Mouse (Mus musculus) embryonic fibroblast, embryonic 13.5 days (primary cell): Measurements from ENCODE around the gene Ttyh3. TPM values are rescaled to one million over a fixed set of nuclear protein-coding genes. Genes with fewer than 3 reads are reported as not detected.

Experiments
- H3K27ac ChIP-seq: 2 replicates; pipeline ENCODE4 v1.5.1; 2012; ENCODE audit warnings: low read length, control low read depth, inconsistent platforms; ENCODE audit not compliant: insufficient read depth
- H3K4me1 ChIP-seq: 2 replicates; pipeline ENCODE4 v1.6.1; 2011; ENCODE audit warnings: low read length; ENCODE audit not compliant: control insufficient read depth, insufficient read depth
- H3K4me3 ChIP-seq: 2 replicates; pipeline ENCODE4 v1.5.1; 2011; ENCODE audit warnings: mild to moderate bottlenecking, control low read depth, low read length; ENCODE audit not compliant: insufficient read depth
- CTCF ChIP-seq: IDR thresholded peaks from 2 replicates; pipeline ENCODE4 v1.5.1; 2011; ENCODE audit warnings: mild to moderate bottlenecking, control low read depth, low read length, moderate library complexity, borderline replicate concordance; ENCODE audit not compliant: insufficient read depth
- POLR2A ChIP-seq: IDR thresholded peaks from 2 replicates; pipeline ENCODE4 v1.6.1; 2011; ENCODE audit warnings: low read depth, mild to moderate bottlenecking, control low read depth, low read length, moderate library complexity
- polyA plus RNA-seq: library from polyadenylated mRNA; stranded (reverse); fragments of >200 nt; gene quantifications from 2 replicates; pipeline ENCODE4 v1.2.4, GENCODE M21; 2011; ENCODE audit warnings: low read depth; ENCODE audit not compliant: missing spikeins, insufficient read length

Ttyh3 gene
- polyA plus RNA-seq, 1 experiment, result 95.0 TPM

DNA sequence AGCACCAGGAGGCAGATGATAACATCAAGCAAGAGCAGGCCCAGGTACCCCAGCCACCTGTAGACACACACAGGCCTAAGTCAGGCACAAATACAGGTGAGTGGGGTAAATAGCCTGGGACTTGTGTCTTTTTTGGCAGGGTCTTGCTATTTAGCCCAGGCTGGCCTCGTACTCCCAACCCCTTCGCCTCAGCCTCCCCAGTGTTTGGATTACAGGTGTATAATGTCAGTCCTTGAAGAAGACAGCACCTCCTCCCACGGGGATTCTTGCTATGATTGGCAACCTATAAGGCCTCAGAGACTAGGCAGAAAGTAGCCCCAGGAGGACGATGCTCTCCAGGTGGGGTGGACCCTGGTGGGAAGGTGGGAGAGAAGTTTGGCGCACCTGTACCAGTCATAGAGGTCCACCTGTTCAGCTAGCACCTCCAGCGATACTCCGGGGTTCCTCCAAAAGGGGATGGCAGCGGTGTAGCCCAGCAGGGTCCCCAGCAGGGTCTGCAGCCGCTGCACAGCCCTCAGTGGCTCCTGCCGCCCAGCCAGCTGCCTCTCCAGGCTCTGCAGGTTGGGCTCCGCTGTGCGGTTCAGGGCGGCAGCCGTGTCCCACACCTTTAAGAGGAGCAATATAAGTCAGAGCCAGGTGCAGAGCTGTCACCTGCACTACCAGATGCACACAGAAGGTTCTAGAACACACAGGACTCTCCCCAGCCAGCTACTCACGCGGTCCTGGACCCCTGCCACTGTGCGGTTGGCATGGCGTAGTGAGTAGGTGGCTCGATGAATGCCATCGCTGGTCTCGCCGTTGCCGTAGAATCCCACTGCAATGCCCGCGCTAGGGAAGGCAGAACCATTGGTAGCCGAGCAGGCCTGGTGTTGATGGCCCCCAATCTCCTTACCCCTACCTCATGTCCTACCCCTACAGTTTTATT lies 13.8 kb downstream of the Ttyh3 start:
- no peak overlapping the region for H3K4me3 ChIP-seq
- no peaks in the 10 kb centered on the region; the same call in 1 of the 2 replicates for H3K4me1 ChIP-seq
- TF ChIP-seq CTCF (no peak), POLR2A (no peak)
- no peak overlapping the region for H3K27ac ChIP-seq

DNA sequence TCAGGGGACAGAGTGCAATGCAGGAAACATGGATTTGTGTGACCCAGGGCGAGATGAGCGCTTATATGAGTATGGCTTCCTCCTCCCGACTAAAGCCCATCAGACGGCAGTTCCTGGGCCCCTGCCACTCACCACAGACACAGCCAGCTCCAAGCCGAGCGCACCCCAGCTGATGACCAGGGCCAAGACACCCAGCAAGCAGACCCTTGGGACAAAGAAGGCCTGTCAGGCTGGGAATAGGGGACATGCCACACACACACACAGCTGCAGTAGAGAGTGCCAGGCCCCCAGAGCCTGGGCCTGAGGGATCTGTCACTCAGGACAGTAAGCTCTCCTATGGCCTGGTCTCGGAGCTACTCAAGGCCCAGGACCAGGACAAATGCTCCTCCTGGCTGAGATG lies 15.4 kb downstream of the Ttyh3 start:
- Histone ChIP-seq H3K4me3 (no peak overlapping the region), H3K27ac (no peak overlapping the region), H3K4me1 (no peaks in the 10 kb centered on the region)
- TF ChIP-seq CTCF (no peak), POLR2A (no peak)

DNA sequence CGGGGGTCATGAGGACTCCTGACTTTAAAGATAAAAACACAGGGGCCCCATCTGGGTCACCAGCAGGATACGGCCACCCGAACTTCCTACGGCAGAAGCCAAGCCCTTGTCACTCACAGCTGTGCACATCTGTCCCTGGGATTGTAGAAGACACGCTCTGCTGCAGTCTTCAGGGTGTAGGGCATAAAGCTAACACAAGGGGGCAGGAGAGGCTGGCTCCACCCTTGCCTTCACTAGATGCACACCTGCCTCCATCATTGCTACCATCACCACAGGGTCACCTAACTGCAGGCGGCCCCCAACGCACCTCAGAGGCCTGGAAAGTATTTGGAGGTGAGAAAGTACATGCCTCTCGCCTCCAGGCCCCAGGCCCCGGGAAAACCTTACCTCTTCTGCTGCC lies 19.8 kb downstream of the Ttyh3 start:
- Histone ChIP-seq H3K4me1 (no peaks in the 10 kb centered on the region), H3K4me3 (no peak overlapping the region), H3K27ac (no peak overlapping the region)
- TF ChIP-seq CTCF (peak; percentile 58; the same call in 1 of the 2 replicates), POLR2A (no peak)

DNA sequence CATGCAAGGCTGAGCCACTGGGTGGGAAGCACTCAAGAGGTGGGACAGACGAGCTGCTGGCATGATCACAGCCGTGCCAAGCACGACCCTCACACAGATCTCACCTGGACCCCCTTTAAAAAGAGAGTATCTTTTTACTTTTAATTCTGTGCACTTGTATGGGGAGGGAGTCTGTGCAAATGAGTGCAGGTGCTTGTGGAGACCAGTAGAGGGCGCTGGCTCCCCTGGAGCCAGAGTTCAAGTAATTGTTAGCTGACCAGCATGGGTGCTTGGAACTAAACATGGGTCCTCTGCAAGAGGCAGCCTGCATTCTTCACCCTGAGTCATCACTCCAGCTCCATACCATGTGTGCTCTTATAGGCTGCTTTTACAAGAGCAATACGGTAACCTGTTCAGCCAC lies 21.3 kb downstream of the Ttyh3 start:
- H3K4me1 ChIP-seq, result no peaks in the 10 kb centered on the region
- no peak overlapping the region for H3K4me3 ChIP-seq
- H3K27ac ChIP-seq, result no peak overlapping the region
- TF ChIP-seq CTCF (no peak), POLR2A (no peak)

DNA sequence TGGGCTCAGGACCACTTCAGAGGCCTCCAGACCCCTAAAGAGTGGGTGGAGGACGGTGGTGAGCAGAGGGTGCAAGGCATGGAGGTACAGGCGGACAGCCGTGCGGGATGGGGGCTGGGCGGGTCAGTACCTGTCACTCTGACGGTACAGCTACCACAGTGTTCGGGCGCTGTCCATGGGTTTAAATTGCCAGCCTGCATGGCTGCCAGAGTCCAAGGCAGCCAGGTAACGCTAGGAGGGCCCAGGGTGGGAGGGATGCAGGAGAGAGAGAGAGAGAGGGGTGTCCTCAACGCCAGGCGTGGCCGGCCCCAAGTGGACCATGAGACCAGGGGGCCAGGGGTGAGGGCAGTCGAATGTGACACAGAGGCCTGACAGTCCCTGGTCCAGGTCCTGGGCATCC lies 23.9 kb downstream of the Ttyh3 start:
- H3K4me1 ChIP-seq, result peaks cover 2% of the 10 kb centered on the region; the same call in 1 of the 2 replicates
- TF ChIP-seq CTCF (no peak), POLR2A (no peak)
- H3K4me3 ChIP-seq, result no peak overlapping the region
- no peak overlapping the region for H3K27ac ChIP-seq

DNA sequence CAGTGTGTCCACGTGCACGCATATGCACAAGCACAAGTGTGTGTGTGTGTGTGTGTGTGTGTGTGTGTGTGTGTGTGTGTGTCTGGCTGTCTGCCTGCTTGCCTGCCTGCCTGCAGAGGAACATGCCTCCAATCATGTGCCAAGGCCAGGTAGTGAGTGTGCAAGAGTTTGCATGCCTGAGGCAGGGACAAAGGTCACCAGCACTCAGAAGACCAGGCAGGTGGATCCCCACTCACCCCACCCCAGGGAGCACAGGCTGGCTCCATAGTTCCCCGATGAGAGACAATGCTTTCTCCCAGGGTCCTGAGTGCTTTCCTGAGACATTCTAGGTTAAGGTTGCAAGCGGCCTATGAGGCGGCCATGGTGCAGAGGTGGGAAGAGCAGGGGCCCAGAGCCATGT lies 24.6 kb downstream of the Ttyh3 start:
- Histone ChIP-seq H3K27ac (no peak overlapping the region), H3K4me1 (peaks cover 2% of the 10 kb centered on the region; the same call in 1 of the 2 replicates), H3K4me3 (no peak overlapping the region)
- TF ChIP-seq CTCF, result no peak
- TF ChIP-seq POLR2A, result no peak

DNA sequence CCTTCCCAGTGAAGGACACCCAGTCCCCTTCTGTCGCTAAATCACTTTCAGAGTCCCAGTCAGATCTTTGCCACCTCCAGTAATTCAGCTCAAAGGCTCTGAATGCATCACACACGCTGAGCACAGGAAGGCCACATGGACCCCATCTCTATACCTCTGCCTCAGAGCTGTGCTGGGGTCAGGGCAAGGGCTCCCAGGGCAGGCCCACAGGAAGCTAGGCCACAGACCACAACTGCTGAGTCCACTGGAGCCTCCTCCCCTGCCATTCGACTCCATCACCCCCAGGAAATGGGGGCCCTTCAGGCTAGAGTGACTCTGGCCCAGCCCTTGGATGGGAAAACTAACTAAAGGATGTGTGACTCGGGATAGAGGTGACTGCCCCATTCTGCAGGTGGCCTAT lies 25.0 kb downstream of the Ttyh3 start:
- no peak overlapping the region for H3K4me3 ChIP-seq
- H3K4me1 ChIP-seq, result peaks cover 2% of the 10 kb centered on the region; the same call in 1 of the 2 replicates
- TF ChIP-seq POLR2A (no peak), CTCF (no peak)
- H3K27ac ChIP-seq, result no peak overlapping the region

DNA sequence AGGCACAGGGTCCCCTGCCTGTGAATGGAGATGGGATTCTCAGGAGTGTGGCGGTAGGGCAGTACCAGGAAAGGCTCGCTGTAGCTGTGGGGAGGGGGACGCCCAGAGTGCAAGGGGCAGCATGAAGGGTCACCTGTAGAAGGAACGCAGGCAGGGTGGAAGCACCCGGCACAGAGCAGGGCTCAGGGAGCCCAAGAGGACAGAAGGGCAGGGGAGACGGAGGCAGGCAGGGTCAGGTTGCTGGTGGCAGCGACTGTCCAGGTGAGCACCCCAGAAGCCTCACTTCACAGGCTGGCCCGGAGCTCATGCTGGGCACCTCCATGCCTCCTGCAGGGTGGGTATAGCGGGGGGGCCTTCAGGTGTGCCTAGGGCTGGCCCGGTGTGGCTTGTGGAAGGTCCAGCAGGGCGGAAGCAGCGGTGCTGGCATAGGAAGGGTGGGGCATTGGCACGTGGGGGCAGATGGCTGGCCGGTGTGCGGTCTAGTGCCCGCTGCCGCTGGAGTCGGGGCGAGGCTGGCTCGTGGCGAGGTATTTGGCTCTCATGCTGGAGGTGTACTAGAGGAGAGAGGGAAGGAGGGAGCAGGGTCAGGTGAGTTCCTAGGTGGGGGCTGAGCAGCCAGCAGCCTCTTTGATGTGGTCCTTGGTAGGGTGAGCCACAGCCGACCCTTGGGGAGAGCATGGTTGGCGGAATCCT lies 25.7 kb downstream of the Ttyh3 start:
- H3K4me3 ChIP-seq, result no peak overlapping the region
- H3K4me1 ChIP-seq, result peaks cover 2% of the 10 kb centered on the region; the same call in 1 of the 2 replicates
- TF ChIP-seq CTCF, result no peak
- H3K27ac ChIP-seq, result no peak overlapping the region

DNA sequence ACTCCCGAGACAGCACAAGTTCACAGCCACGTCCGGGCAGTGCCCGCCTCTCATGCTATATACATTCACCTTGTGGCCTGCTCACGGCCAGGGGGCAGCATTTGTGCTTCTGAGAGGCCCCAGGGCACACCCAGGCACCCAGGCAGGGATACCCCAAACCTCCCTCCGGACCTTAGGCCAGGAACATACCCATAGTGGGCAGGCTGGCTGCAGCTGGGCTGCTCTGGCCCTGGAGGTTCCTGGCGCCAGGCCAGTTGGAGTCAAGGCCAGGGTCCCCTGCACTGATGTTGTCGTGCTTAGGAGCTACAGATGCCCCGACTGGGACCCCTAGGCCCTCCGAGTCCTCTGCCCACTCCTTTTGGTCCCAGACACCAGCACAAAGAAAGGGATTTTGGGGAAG lies 27.3 kb downstream of the Ttyh3 start:
- Histone ChIP-seq H3K27ac (no peak overlapping the region), H3K4me3 (no peak overlapping the region), H3K4me1 (peaks cover 2% of the 10 kb centered on the region; the same call in 1 of the 2 replicates)
- TF ChIP-seq POLR2A, result no peak
- no peak for TF ChIP-seq CTCF

DNA sequence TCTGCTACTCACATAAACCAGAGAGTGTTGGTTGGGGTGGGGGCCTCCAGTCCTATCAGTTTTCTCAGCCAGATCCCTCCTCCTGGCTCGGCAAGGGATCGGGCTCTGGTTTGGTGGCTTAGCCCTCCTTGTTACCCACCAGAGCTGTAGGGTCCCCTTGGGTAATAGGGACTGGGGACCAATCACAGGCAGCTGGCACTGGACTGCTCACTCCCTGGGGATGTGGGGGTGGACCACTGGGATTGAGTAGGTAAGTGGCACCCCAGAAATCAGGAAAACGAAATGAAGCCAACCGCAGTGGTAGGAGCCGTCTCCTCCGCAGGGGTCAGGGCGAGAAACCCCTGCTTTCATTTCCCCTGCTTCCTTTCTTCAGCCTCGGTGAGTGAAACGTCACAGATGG lies 27.7 kb downstream of the Ttyh3 start:
- TF ChIP-seq CTCF, result no peak
- TF ChIP-seq POLR2A, result no peak
- Histone ChIP-seq H3K4me1 (peaks cover 2% of the 10 kb centered on the region; the same call in 1 of the 2 replicates), H3K4me3 (no peak overlapping the region), H3K27ac (0 out of 2 replicates have a peak overlapping the region, but pooled peaks have one; percentile 39)
